Mouse (Mus musculus): ENCODE results near the gene Slc39a13. TPM values are rescaled to one million over a fixed set of nuclear protein-coding genes. Genes with fewer than 3 reads are reported as not detected.

Slc39a13 gene
- polyA plus RNA-seq, 2 experiments, result 8.4 to 11.2 TPM

DNA sequence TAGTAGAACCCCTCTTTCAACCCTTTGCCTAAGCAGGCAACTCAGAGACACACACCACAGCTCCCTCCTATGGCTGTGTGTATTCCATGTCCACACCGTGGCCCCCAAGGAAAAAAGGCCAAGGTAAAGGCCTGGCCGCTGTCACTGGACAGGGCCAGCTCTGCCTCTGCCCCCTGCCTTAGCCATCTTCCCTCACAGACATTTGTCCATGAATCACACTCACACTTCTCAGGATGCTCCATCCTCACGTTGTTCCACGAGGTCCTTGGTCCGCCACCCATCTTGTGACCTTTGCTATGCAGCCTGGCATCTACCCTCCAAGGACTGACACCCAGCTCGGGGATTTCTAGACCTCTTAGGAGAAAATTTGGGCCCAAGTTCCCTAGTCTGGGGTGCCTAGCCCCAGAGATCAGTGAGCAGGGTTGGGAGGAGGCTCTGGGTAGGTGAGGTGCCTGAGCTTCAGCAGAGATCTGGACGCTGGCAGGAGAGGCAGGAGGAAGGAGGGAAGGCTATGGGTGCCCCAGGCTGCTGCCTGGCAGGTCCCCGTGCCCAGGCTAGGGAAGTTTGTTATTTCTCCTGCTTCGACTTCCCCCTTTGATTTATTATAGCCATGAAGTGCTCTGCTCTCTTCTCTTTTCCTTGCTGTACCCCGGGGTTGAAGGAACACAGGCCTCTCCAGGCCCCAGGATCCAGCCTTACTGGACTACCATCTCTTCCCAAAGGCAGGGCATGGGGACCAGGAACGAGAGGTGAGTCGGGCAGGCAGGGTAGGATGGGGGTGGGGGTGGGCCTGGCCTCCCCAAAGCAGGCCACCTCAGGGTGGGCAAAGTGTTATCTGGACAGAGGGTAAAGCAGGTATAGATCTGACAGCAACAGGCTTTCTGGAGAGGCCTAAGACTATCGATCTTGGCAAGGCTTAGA lies 11.8 kb upstream of the Slc39a13 start, which contains the start of gene Spi1:
Gene Spi1 (plus strand): TSS at position 616 of the 921 bp plus-strand sequence.
- no peaks in the 10 kb centered on the region for H3K36me3 ChIP-seq (replicated peaks; ENCODE audit: control insufficient read depth, insufficient read depth, low read depth)
- H3K4me1 ChIP-seq (replicated peaks; ENCODE audit: control insufficient read depth in 2 of 2, insufficient read depth in 2 of 2, low read length in 1 of 2), result peaks cover 2 to 11% of the 10 kb centered on the region in 2 experiments; a peak in 2 of 4 replicates
- H3K4me3 ChIP-seq (ENCODE audit: insufficient read depth in 1 of 2, low read depth in 2 of 2, low read length in 2 of 2), result no peak within 1 kb of the TSS; a peak in 1 of 4 replicates
- ATAC-seq (ENCODE audit: insufficient read depth) (no peak), DNase-seq (ENCODE audit: low read depth in 3 of 3, low spot score in 3 of 3) (no peak)
- H3K9ac ChIP-seq (replicated peaks), result no peak within 1 kb of the TSS
- H3K27ac ChIP-seq, result no peak within 1 kb of the TSS
- H3K4me2 ChIP-seq (ENCODE audit: low read depth), result peak within 1 kb of the TSS; percentile 27
- 47% methylated on average over 13 of the region's 13 CpGs for WGBS (ENCODE audit: insufficient replicate concordance)
- no peaks in the 10 kb centered on the region for H3K27me3 ChIP-seq (ENCODE audit: control insufficient read depth, insufficient read depth, low read length)
- no peaks in the 10 kb centered on the region for H3K9me3 ChIP-seq (ENCODE audit: control insufficient read depth, low read length)
- TF ChIP-seq EP300 (IDR thresholded peaks at IDR 0.05; ENCODE audit: low read depth) (no peak), CTCF (IDR thresholded peaks at IDR 0.05; ENCODE audit: low read depth) (no peak)

DNA sequence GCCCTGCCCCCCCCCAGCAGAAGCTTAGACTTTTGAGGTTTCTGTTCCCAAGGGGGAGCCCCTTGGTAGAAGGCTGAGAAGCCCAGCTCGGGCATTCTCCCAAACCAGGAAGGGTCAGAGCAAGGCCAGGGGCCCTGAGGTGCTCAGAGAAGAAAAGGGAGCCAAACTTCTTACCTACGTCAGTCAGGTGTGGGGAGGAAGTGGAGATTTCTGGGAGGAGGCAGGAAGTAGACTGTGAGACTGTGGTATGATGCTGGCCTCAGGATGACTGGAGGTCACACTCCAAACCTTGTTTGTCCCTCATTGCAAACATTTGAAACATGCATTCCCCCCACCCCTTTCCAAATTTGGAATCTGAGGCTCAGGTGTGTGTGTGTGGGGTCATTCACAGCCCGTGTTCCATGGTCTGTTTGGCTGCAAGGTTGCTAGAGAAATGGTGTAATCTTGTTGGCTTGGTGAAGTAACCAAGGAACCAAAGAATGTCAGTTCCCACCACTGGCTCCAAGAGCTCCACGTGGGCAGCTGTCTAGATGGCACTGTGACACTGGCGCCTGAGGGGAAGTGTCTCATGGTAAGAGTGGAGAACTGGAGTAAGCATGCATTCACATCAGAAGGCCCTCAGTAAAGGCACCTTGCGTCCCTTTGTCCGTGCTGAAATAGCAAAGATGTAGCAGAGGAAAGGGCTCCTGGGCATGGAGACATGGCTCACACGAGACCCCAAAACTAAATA lies 10.7 kb upstream of the Slc39a13 start:
- H3K27ac ChIP-seq, result no peak overlapping the region
- WGBS (ENCODE audit: insufficient replicate concordance), result 53% methylated on average over 8 of the region's 8 CpGs

DNA sequence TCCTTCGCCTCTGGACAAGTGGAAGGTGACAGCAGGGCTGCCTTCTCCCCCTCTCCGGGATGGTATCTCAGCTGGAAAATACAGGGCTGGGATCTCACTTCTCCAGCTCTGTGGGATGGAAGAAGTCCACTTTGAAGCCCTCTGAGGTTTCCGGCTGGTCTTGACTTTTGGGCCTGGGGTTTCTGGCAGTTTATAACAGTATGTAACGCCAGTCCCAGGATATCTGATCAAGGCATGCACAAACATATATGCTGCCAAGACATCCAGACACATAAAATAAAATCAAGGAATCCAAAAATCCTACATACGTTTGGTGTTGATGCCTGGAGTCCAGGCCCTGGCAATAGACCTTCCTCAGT lies 8.8 kb upstream of the Slc39a13 start:
- H3K4me3 ChIP-seq (ENCODE audit: insufficient read depth in 1 of 2, low read depth in 2 of 2, low read length in 2 of 2), result peak overlapping the region; percentile 41 to 48
- 22% methylated on average over 5 of the region's 5 CpGs for WGBS (ENCODE audit: insufficient replicate concordance)
- no peak overlapping the region for H3K27ac ChIP-seq
- H3K27me3 ChIP-seq (ENCODE audit: control insufficient read depth, insufficient read depth, low read length), result no peaks in the 10 kb centered on the region
- H3K9ac ChIP-seq (replicated peaks), result peak overlapping the region; percentile 34
- H3K9me3 ChIP-seq (ENCODE audit: control insufficient read depth, low read length), result no peaks in the 10 kb centered on the region
- H3K36me3 ChIP-seq (replicated peaks; ENCODE audit: control insufficient read depth, insufficient read depth, low read depth), result no peaks in the 10 kb centered on the region
- TF ChIP-seq CTCF (IDR thresholded peaks at IDR 0.05; ENCODE audit: low read depth) (no peak), EP300 (IDR thresholded peaks at IDR 0.05; ENCODE audit: low read depth) (no peak)
- peak overlapping the region; percentile 69 for H3K4me2 ChIP-seq (ENCODE audit: low read depth)
- no peak for DNase-seq (ENCODE audit: low read depth in 3 of 3, low spot score in 3 of 3)
- H3K4me1 ChIP-seq (replicated peaks; ENCODE audit: control insufficient read depth in 2 of 2, insufficient read depth in 2 of 2, low read length in 1 of 2), result peaks cover 2 to 11% of the 10 kb centered on the region in 2 experiments; a peak in 1 of 4 replicates
- ATAC-seq (ENCODE audit: insufficient read depth), result no peak

More for the DNA sequence above, 10.7 kb upstream of the Slc39a13 start:
- TF ChIP-seq EP300 (IDR thresholded peaks at IDR 0.05; ENCODE audit: low read depth), result no peak
- no peak for TF ChIP-seq CTCF (IDR thresholded peaks at IDR 0.05; ENCODE audit: low read depth)
- ATAC-seq (ENCODE audit: insufficient read depth) (no peak), DNase-seq (ENCODE audit: low read depth in 3 of 3, low spot score in 3 of 3) (no peak)
- Histone ChIP-seq H3K4me1 (replicated peaks; ENCODE audit: control insufficient read depth in 2 of 2, insufficient read depth in 2 of 2, low read length in 1 of 2) (peaks cover 2 to 11% of the 10 kb centered on the region in 2 experiments; a peak in 2 of 4 replicates), H3K27me3 (ENCODE audit: control insufficient read depth, insufficient read depth, low read length) (no peaks in the 10 kb centered on the region), H3K9me3 (ENCODE audit: control insufficient read depth, low read length) (no peaks in the 10 kb centered on the region), H3K4me2 (ENCODE audit: low read depth) (no peak overlapping the region), H3K9ac (replicated peaks) (no peak overlapping the region), H3K36me3 (replicated peaks; ENCODE audit: control insufficient read depth, insufficient read depth, low read depth) (no peaks in the 10 kb centered on the region), H3K4me3 (ENCODE audit: insufficient read depth in 1 of 2, low read depth in 2 of 2, low read length in 2 of 2) (no peak overlapping the region)

DNA sequence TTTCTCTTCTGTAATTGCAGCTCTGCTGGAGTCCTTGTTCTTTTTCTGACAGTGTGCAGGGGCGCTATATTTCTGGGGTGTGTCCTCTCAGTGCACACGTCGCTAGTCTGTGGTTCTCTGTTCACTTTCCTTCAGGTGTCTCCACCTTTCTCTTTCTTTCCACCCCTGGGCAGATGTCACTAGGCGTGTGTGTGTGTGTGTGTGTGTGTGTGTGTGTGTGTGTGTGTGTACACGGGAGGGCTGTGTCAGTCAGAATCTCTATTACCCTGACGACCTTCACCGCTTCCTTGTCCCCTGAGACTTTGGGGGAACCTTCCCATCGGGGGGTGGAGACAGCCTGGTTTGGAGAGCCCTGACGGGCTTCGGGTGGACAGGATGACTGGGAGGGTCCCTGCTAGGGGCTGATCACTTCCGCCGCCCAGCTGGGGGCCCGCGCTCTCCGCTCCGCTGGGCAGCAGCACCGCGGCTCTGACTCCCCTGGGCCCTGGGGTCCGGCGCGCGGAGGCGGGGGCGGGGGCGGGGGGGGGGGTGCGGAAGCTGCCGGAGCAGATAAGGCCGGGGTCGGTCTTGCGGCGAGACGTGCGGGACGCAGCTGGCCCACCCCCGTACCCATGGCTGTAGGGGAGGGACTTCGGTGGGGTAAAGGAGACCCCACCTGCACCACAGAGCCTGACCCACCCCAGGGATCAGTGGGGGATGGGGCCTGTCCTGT lies 8.3 kb upstream of the Slc39a13 start:
- Histone ChIP-seq H3K9me3 (ENCODE audit: control insufficient read depth, low read length) (no peaks in the 10 kb centered on the region), H3K36me3 (replicated peaks; ENCODE audit: control insufficient read depth, insufficient read depth, low read depth) (no peaks in the 10 kb centered on the region), H3K4me2 (ENCODE audit: low read depth) (peak overlapping the region; percentile 69), H3K9ac (replicated peaks) (peak overlapping the region; percentile 34), H3K27ac (no peak overlapping the region), H3K4me1 (replicated peaks; ENCODE audit: control insufficient read depth in 2 of 2, insufficient read depth in 2 of 2, low read length in 1 of 2) (peaks cover 2 to 8% of the 10 kb centered on the region in 2 experiments; a peak in 1 of 4 replicates), H3K27me3 (ENCODE audit: control insufficient read depth, insufficient read depth, low read length) (no peaks in the 10 kb centered on the region), H3K4me3 (ENCODE audit: insufficient read depth in 1 of 2, low read depth in 2 of 2, low read length in 2 of 2) (peak overlapping the region; percentile 45 to 48)
- WGBS (ENCODE audit: insufficient replicate concordance), result 2% methylated on average over 36 of the region's 36 CpGs
- DNase-seq (ENCODE audit: low read depth in 3 of 3, low spot score in 3 of 3), result no peak
- TF ChIP-seq CTCF (IDR thresholded peaks at IDR 0.05; ENCODE audit: low read depth) (no peak), EP300 (IDR thresholded peaks at IDR 0.05; ENCODE audit: low read depth) (no peak)
- ATAC-seq (ENCODE audit: insufficient read depth), result peak; percentile 34; the same call in 1 of the 2 replicates
